Mouse (Mus musculus) right cerebral cortex, postnatal 10 days (tissue): ENCODE measurements around the gene Ncapd3.
A peak's percentile ranks its signal among the peaks of the same experiment; 100 is the strongest.

Source experiments
- DNase-seq, 2 experiments: peaks; one replicate each; pipeline ENCODE4 v3.0.0; 2021; ENCODE audit warnings: low spot score in 2 of 2

Gene Ncapd3

DNA sequence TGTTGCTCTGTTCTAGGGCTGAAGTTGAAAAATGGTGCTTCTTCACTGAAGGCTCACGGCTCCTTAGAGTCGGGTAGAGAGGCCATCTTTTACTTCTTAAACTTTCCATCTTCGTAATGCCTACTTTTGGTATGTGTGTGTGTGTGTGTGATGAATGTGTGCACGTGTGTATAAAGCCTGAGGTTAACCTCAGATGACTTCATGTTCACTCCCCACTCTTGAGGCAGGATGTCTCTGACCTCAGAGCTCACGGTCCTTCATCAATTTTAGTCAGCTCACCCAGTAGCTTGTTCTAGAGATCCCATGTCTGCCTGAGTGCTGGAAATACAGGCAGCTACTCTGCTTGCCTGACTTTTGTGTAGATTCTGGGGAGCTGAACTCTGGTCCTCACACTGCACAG is 13.9 kb downstream of the Ncapd3 start:
- DNase-seq: no peak

DNA sequence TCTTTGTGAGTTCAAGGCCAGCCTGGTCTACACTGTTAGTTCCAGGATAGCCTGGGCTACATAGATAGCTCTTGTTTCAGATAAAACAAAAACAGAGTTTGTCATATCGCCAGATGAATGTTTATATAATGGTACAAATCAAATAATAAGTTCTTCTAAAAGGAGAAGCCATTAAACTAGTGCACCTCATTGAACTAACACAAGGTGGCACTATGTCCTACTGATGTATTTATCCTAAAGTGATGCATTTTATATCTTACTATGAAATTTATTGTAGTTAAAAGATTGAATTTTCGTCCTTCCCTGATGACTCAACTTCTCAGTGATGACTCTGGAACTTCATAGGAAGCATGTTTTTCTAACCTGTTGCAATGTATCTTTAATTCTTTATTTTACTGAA is 19.5 kb downstream of the Ncapd3 start:
- no peak for DNase-seq

DNA sequence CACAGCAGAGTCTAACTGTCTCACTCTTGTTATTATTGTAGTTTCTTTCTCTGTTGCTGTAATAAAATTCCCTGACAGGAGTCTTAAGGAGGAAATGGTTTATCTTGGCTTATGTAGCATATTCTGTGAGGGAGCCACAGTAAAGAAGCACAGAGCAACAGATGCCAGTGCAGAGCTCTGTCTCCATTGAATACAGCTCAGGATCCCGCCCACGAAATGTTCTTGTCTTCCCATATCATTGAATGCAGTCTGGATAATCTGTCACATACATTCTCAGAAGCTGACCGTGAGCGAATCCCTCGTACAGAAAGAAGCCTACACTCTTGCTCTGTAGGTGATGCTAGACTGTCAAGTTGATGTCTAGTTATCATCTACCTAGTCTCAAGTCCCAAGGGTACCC is 28.4 kb downstream of the Ncapd3 start:
- DNase-seq: peak; percentile 38 to 58

DNA sequence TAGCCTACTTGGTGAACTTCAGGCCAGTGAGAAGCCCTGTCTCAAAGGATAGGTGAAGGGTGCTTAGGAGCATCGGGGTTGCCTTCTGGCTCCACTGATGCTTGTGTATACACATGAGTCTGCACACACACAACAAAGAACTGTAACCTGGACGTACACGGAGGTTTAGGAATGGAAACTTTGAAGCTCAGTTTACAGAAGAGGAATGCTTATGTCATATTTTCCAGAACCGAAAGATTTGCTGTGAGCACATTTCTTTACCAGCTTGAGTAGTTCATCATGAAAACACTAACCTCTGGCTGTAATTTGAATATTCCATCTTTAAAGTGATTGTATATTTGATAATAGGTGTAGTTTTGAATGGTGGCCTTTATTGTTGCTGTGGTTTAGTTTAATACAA is 40.9 kb downstream of the Ncapd3 start:
- no peak for DNase-seq

DNA sequence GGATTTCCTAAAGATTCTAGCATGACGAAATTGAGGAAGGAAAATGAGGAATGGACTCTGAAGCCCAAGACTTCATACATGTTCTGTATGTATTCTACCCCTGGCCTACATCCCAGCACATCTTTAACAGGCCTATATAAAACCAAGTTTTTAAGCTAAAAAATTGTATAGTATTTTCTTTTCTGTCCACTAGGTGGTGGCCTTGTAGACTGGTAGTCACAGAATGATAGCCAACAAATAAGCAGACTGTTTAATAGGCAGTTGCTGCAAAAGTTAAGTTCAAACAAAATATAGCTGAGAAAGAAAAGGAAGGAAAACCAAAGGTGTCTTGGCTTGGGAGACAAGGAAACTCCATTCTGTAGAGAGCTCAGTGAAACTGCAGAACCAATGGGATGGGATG is 44.7 kb downstream of the Ncapd3 start:
- no peak for DNase-seq

DNA sequence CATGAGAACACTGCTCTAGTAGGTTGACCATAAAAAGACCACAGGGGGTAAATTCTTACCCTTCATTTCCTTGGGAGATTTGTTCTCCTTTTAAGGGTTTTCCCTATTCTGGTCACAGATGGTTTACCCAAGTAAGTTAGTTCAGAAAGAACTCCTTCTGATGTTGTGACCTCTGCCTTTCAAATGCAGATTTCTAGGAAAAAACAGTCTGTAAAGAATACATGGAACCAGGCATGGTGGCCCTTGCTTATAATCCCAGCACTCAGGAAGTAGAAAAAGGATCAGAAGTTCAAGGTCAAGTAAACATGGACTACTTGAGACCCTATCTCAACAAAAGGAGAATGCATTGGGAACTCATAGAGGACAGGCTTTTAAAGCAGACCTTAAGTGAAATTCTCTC is 45.8 kb downstream of the Ncapd3 start:
- no peak for DNase-seq

DNA sequence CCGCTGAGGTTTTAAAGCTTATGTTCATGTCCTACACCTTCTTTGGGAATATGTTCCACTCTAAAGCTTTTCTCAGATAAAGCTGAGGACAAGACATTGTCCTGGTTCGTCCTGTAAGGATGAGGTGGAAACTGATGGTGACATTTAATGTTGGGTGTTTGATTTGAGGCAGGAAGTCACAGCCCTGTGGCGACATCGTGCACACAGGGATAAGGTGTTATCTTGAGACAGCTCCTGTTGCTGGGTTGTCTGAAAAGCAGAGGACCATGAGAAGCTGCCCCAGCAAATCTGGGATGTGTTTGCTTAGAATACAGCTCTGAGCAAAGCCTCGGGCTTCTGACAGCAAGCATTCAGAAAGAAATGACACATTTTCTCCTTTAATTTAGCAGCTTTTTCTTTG is 56.3 kb downstream of the Ncapd3 start:
- no peak for DNase-seq

DNA sequence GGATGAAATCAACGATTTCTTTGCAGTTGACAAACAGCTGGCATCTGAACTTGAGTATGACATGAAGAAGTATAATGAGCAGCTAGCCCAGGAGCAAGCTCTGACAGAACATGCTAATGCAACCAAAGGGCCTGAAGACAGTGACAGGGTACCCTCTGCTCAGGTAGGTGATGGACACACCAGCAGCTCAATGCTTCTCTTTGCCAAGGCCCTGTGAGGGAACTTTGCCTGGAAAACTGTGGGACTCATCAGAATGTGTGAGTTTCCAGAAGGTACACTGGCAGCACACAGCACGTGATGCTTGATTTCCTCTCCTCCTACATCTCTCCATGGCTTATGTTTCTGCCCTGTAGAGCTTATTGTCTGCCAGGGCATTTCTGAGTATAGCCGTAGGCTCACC is 57.4 kb downstream of the Ncapd3 start:
- no peak for DNase-seq

DNA sequence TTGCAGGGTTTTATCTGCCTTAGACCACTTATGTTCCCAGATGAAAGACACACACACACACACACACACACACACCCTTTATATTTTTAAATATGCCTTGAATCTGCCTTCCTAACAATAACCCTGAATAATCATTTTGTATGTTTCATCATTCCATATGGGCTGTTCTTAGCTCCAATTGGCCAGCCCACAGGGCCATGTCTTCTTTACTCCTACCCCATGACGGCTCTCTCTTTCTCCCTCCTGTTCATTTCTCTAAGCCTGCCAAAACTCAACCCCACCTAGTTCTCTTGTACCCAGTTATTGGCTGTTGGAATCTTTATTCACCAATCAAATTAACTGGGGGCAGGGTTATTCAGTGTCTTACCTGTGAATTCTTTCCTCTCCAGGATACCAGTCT is 60.2 kb downstream of the Ncapd3 start:
- DNase-seq: no peak

DNA sequence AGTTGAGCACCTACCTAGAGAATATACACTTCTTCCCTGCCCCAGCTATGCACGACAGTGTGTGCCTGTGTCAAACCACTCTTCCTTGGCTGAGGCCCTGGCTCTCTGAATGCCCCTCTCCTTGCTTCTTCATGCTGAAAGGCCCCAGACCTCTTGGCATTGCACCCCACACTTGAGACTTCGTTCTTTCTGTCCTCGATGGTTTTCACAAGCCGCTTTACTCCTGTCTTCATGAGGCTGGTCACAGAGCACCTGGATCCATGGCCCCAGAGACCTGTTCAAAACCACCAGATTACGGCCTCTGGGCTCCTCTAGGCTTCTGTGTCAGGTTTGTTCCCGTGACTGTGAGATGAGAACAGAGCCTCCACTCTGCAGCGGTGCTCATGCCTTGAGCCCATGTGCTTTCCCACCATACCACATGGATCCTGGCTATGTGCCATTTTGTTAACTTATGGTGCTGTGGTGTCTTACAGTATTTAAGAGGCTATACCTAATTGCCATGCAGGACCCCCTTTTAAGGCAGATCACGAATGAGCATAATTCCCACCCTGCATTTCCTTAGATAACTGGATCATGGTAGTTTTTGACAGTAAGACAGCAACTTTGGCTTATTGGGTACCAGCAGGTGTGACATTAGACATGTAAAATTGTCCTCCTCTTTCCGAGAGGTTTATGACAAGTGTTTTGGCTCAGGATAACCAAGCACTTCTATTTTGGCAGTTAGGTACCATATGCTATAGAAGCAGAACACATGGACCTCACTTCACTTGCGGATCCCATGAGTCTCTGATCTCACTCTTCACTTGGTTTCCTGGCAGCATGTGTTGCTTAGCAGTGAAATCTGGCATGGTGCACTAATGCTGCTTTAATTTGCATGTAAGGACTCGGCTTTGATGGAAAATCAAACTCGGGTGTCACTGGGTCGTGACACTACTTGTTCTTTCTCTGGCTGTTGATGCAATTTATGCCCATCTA is 61.1 kb downstream of the Ncapd3 start:
- DNase-seq: peak in 1 of 2 experiments; percentile 77

DNA sequence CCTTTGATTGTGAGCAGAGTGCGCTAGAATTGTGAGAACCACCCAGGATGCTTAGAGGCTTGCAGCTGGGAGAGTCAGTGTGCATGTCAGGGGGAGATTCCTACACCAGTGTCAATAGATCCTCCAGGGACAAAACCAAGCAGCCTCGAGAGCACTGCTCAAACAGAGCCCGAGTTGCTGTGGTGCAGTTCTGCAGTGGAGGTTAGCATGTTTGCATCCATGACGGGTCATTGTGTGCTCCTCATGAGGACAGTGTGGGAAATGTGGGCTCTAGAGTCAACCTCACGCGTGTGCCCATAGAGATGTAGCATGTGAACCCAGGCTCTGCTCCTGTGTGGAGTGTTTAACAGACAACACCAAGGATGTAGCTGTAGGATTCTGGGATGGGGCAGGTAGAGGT is 62.9 kb downstream of the Ncapd3 start:
- DNase-seq: no peak

DNA sequence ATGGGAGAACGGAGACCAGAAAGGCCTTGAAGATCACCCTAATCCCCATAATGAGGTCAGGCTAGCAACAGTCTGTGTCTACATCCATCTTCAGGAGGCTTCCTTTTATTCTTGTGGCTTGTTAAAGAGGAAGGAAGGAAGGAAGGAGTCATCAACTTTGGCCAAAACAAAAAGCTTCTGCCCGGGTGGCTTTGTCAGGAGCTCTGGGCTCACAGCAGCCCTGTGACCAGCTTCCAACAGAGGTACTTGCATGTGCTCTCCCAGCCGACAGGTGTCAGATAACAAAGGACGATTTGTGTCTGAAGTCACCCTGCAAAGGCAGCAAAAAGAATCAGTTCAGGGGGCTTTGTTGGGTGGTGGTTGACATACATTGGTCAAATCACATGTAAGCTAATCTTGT is 68.1 kb downstream of the Ncapd3 start:
- DNase-seq: no peak

DNA sequence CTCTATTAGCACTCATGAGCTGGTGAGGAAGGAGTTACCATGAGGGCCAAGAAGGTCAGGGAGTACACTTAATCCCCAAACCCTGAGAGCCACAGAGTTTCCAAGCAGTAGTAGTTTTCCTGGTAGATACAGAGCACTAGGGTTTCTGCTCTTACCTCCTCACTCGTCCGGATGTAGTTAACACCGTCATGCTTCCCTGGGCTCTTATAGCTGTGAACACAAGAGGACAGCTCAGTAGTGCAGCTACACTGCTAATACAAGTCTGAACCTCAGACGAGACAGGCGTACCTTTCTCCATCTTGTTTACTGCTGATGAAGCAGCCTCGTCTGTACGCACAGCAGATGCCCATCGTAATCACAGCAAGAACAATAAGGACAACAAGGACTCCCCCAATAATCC is 68.6 kb downstream of the Ncapd3 start:
- DNase-seq: no peak

DNA sequence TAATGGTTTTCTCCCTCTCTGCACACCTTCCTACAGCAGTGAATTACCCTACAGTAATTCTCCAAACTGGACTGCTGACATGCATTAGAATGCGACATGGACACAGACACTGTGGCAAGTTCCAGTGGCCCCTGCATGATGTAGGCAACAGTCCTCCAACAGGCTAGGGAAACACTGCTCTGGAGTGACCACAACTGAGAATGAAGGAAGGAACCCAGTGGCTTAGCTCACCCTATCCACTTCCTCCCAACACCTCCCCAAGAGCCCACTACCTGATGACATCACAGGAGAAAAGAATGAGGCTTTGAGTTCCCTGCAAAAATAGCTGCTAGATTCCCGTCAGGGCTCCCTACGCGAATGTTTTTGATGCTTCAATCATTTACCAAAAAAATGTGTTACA is 69.5 kb downstream of the Ncapd3 start:
- no peak for DNase-seq

DNA sequence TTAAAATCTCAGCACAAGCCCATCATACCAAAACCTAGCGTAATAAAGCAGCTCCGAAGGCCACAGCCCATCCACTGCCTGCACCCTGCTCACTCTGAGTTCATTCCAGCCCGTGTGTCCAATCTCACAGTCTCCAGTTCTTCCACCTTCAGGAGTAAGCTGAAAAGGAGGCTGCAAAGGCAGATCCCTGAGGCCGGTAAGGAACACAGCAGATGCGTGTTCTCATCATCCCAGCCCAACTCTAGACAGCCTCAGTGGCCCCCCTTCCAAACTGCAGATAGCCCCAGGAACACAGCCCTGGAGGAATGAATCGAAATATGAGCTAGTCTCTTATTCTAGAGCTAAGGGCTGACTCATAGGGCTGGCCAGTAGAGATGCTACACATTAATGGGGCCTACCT is 71.5 kb downstream of the Ncapd3 start:
- DNase-seq: no peak

DNA sequence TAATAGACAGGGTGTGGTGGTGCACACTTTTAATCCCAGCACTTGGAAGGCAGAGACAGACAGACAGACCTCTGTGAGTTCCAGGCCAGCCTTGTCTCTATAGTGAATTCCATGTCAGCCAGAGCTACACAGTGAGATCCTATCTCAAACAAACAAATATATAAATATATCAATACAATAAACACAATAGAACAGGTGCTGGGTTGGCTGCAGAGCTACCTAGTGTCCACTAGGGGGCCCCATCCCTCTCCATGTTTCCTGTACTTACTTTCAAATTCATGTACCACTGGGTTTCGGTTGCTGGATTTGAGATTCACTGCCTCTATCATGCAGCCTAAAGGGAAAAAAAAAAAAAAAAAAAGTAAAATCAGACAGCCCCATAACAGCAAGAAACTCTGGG is 76.1 kb downstream of the Ncapd3 start:
- DNase-seq: peak in 1 of 2 experiments; percentile 70

DNA sequence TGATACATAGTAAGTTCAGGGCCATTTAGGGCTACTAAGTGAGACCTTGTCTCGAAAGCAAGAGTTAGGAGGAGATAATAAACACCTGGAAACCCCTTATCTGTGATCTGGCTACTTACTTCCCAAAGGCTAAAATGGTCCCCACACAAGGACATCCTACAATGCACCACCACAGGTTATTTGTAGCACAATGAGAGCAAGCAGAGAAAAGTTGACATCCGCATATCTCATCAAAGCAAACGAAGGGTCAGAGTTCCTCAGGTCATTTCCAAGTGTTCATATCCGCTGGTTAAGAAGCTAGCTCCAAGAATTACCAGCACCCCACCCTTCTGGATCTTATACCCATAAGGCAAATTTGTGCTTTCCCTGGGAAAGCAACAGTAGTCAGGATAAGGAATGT is 78.5 kb downstream of the Ncapd3 start:
- DNase-seq: no peak

DNA sequence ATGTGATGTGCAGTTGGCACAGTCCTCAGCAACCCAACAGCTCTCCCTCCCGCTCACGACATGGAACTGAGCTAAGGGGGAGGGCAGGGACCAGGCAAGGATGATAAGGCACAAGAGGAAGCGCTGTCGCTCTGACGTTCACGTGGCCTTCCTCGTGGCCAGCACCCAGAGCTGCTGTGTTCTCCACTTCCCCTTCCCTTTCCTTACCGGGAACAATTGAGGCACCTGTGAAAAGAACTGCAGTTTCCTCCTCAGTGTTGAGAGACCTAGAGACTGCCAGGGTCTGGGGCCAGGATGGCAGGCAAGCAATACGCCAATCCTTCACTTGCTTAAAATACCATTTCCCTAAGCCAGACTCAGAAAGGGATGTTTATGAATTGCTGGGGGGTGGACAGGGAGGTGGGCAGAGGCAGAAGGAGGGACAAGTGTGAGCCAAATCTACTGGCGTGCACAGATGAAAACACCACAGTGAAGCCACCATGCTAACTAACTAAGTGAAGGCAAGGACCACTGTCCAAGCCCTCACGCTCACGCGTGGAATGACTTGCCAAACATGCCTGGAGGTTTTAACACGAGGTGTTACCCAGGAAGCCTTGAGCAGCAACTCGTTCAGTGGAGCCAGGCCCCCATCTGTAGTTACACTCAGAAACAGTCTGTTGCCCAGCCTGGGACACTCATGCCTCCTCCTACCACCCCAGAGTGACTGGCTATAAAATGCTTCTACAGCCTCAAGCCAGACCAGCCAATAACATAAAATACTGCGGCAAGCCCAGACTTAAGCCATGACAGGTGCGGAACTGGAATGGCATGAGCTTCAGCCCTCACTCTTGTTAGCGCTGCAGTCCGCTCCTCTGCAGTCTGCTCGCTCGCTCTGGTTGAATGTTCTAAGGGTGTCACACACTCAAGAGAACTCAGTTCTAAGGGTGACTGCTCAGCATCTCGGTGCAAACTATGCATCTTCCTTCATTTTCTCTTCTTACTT is 79.8 kb downstream of the Ncapd3 start:
- DNase-seq: peak; percentile 65 to 74

DNA sequence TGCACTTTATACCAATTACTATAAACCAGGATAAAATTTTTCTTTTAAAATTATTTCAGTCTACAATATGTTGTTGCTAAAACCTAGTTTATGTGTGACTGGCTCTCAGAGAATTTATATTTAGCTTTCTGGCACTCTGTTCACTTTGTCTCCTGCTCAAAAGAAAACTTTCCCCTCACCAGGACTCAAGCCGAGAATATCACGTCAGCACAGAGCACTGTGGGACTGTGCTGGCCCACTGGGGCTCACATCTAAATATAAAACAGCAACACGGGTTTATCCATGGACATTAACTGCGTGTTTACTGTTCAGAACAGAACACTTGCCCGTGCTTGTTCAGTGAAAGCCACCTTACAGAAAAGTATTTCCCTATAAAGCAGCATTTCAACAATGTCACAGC is 80.7 kb downstream of the Ncapd3 start:
- DNase-seq: no peak

DNA sequence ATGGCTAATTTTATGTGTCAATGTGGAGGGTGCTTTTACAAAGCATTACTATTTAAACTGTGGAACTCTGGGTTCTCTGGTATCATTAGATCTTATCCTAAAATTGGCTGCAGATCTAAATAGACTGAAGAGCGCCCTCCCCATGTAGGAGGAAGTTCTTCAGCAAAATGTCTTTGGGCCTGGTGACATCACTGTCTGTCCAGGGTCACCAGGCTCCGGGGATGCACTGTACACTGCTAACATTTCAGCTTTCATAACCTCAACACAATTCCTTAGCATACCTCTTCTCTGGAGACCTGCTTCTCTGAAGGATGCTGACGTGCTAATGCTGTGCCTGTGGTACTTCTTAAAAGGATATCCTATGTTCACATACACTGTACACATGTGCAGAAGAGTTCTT is 81.8 kb downstream of the Ncapd3 start:
- no peak for DNase-seq

DNA sequence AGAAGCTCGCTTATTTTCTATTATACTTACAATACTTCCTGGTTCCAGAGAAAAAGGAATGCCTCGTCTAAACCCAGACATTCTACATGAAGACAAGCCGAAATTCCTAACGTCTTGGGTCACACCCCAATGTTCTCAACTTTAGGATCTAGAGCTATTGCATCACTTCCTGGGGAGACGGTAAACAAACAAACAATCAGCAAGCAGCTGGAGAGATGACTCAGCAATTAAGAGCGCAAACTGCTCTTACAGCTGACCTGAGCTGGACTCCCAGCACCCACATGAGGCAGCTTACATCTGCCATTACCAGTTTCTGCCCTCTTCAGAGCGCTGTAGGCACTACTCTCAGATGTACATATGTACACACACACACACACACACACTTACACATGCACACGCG is 91.3 kb downstream of the Ncapd3 start:
- DNase-seq: no peak

DNA sequence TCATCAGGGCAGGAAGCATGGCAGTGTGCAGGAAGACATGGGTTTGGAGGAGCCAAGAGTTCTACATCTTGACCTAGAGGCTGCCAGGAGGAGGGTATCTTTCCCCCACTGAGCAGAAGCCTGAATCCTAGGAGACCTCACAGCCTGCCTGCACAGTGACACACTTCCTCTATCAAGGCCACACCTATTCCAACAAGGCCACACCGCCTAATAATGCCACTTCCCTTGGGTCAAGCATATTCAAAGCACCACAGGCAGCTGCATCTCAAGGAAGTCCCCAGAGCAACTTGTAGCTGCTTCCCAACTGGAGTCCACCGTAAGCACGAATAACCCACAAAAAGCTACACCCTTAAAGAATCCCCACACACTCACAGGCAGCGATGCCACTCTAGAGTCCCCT is 92.1 kb downstream of the Ncapd3 start:
- no peak for DNase-seq

DNA sequence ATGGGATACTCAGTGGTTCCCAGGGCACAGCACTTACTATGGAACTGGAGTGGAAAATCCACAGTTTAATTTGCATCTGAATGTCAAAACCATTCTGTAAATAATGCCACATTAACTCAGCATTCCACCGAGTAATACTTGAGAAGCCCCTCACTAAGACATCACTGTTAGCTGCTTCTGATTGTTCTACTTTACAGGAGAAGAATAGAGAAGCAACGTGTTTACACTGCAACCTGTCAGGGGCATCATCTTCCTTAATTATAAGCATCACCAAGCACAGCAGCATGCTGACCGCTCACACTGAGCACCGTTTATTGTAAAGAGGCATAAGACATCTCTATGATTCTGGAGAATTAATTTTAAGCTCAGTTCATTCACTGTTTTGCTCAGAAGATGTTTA is 93.0 kb downstream of the Ncapd3 start:
- DNase-seq: no peak
